Mouse (Mus musculus): Measurements from ENCODE around the gene Urah.
A peak's percentile ranks its signal among the peaks of the same experiment; 100 is the strongest.

The Urah gene

GRCm38 (mm10) chr7:140834968-140835757 is at the start of gene Urah:
Urah (plus strand) TSS chr7:140835018.
- no peak for DNase-seq (ENCODE audit: low spot score in 2 of 2)

GRCm38 (mm10) chr7:140787406-140788052 is 47.3 kb upstream of the Urah start, which contains the start of gene Syce1:
Syce1 (minus strand) TSS chr7:140787852.
- no peak for DNase-seq (ENCODE audit: low spot score in 2 of 2)

GRCm38 (mm10) chr7:140788053-140788435 is 46.8 kb upstream of the Urah start:
- no peak for DNase-seq (ENCODE audit: low spot score in 2 of 2)

- DNase-seq (ENCODE audit: low spot score in 2 of 2), result no peak
Measured at GRCm38 (mm10) chr7:140793541-140793940, 41.3 kb upstream of the Urah start.

GRCm38 (mm10) chr7:140797619-140798018 is 37.2 kb upstream of the Urah start:
- no peak for DNase-seq (ENCODE audit: low spot score in 2 of 2)

GRCm38 (mm10) chr7:140798212-140798611 is 36.6 kb upstream of the Urah start:
- DNase-seq (ENCODE audit: low spot score in 2 of 2), result no peak

- DNase-seq (ENCODE audit: low spot score in 2 of 2), result no peak
Measured at GRCm38 (mm10) chr7:140802629-140803028, 32.2 kb upstream of the Urah start.

- peak in 1 of 2 experiments; percentile 14 for DNase-seq (ENCODE audit: low spot score in 2 of 2)
Measured at GRCm38 (mm10) chr7:140805704-140806103, 29.1 kb upstream of the Urah start.

GRCm38 (mm10) chr7:140810496-140810895 is 24.3 kb upstream of the Urah start:
- DNase-seq (ENCODE audit: low spot score in 2 of 2), result no peak

GRCm38 (mm10) chr7:140811714-140812113 is 23.1 kb upstream of the Urah start:
- DNase-seq (ENCODE audit: low spot score in 2 of 2), result no peak

GRCm38 (mm10) chr7:140812850-140813249 is 22.0 kb upstream of the Urah start:
- DNase-seq (ENCODE audit: low spot score in 2 of 2), result no peak

- DNase-seq (ENCODE audit: low spot score in 2 of 2), result no peak
Measured at GRCm38 (mm10) chr7:140820173-140820572, 14.6 kb upstream of the Urah start.

GRCm38 (mm10) chr7:140821305-140821652 is 13.5 kb upstream of the Urah start:
- no peak for DNase-seq (ENCODE audit: low spot score in 2 of 2)

GRCm38 (mm10) chr7:140821653-140822329 is 13.0 kb upstream of the Urah start, which contains the start of gene Zfp941:
Zfp941 (minus strand) TSS chr7:140822178.
- no peak for DNase-seq (ENCODE audit: low spot score in 2 of 2)

GRCm38 (mm10) chr7:140822731-140823130 is 12.1 kb upstream of the Urah start:
- DNase-seq (ENCODE audit: low spot score in 2 of 2), result no peak

- DNase-seq (ENCODE audit: low spot score in 2 of 2), result no peak
Measured at GRCm38 (mm10) chr7:140828171-140828881, 6.5 kb upstream of the Urah start.

- DNase-seq (ENCODE audit: low spot score in 2 of 2), result no peak
Measured at GRCm38 (mm10) chr7:140831447-140831846, 3.4 kb upstream of the Urah start.

- DNase-seq (ENCODE audit: low spot score in 2 of 2), result no peak
Measured at GRCm38 (mm10) chr7:140833341-140833740, 1.5 kb upstream of the Urah start.

GRCm38 (mm10) chr7:140835758-140836087 is 905 bp downstream of the Urah start:
- DNase-seq (ENCODE audit: low spot score in 2 of 2), result no peak

GRCm38 (mm10) chr7:140836243-140837115 is 1.7 kb downstream of the Urah start:
- no peak for DNase-seq (ENCODE audit: low spot score in 2 of 2)

GRCm38 (mm10) chr7:140839556-140839955 is 4.7 kb downstream of the Urah start:
- DNase-seq (ENCODE audit: low spot score in 2 of 2), result no peak
